Mouse (Mus musculus) limb, embryonic 14.5 days (tissue): ENCODE data around the gene Cntrob. TPM values are rescaled to one million over a fixed set of nuclear protein-coding genes. Genes with fewer than 3 reads are reported as not detected.

ENCODE experiments used
- ATAC-seq: fragments of 200-750 bp; cut with Nextera tagmentation; 2 replicates; pipeline ENCODE4 v1.8.0; 2017; ENCODE audit warnings: low read depth, moderate number of reproducible peaks, moderate TSS enrichment; ENCODE audit not compliant: low FRiP score
- DNase-seq: peaks from one replicate; pipeline ENCODE4 v3.0.0-alpha.2; 2015; ENCODE audit warnings: low spot score
- H3K27ac ChIP-seq: fragments of 300-500 bp; sonication (generic); replicated peaks from 2 replicates; pipeline ENCODE4 v1.5.1; 2014; ENCODE audit warnings: low read depth, mild to moderate bottlenecking, low read length, moderate library complexity, mixed read lengths
- H3K27me3 ChIP-seq: fragments of 300-500 bp; sonication (generic); 2 replicates; pipeline ENCODE4 v1.6.1; 2014; ENCODE audit warnings: low read length, mixed read lengths; ENCODE audit not compliant: control insufficient read depth, insufficient read depth
- H3K36me3 ChIP-seq: fragments of 300-500 bp; sonication (generic); 2 replicates; pipeline ENCODE4 v1.6.1; 2014; ENCODE audit warnings: mild to moderate bottlenecking, low read length, moderate library complexity, mixed read lengths; ENCODE audit not compliant: control insufficient read depth, insufficient read depth
- H3K4me1 ChIP-seq: fragments of 300-500 bp; sonication (generic); 2 replicates; pipeline ENCODE4 v1.6.1; 2014; ENCODE audit warnings: antibody characterized with exemption, low read length, mixed read lengths; ENCODE audit not compliant: control insufficient read depth, insufficient read depth
- H3K4me2 ChIP-seq: fragments of 300-500 bp; sonication (generic); replicated peaks from 2 replicates; pipeline ENCODE4 v1.6.1; 2014; ENCODE audit warnings: low read depth, mild to moderate bottlenecking, low read length, moderate library complexity; ENCODE audit not compliant: severe bottlenecking
- H3K4me3 ChIP-seq: fragments of 300-500 bp; sonication (generic); replicated peaks from 2 replicates; pipeline ENCODE4 v1.5.1; 2014; ENCODE audit warnings: low read length
- H3K9ac ChIP-seq: fragments of 300-500 bp; sonication (generic); 2 replicates; pipeline ENCODE4 v1.6.1; 2014; ENCODE audit warnings: mild to moderate bottlenecking, low read depth, low read length, moderate library complexity; ENCODE audit not compliant: severe bottlenecking
- H3K9me3 ChIP-seq: fragments of 300-500 bp; sonication (generic); 2 replicates; pipeline ENCODE4 v1.6.1; 2016; ENCODE audit warnings: low read length; ENCODE audit not compliant: control insufficient read depth
- POLR2A ChIP-seq: fragments of 200-500 bp; IDR thresholded peaks from 2 replicates; pipeline ENCODE4 v1.8.0; 2012; ENCODE audit warnings: inconsistent platforms, mild to moderate bottlenecking, moderate library complexity, borderline replicate concordance; ENCODE audit not compliant: insufficient read depth, insufficient read length; ENCODE audit errors: extremely low read depth
- WGBS: fragments of 180-500 bp; shearing (Covaris S2); extraction: QIAGEN DNeasy Blood & Tissue Kit; methylation state at CpG from one replicate; pipeline ENCODE4 v1.1.7; 2014; 5-methylcytosine and 5-hydroxymethylcytosine counted together
- polyA plus RNA-seq, 2 experiments: library from polyadenylated mRNA; depleted of rRNA in 1 of 2; stranded (reverse) in 1 of 2; unstranded in 1 of 2; fragments of >200 nt; fragmentation: Nextera tagmentation in 1 of 2; extraction: Ambion mirVana in 1 of 2; gene quantifications; 2 replicates each; pipeline versions ENCODE4 v1.2.1 to v1.2.3; 2012 to 2014

The Cntrob gene
- polyA plus RNA-seq, 2 experiments: 14.6 to 44.0 TPM

- no peak for TF ChIP-seq POLR2A
- DNase-seq (no peak), ATAC-seq (no peak)
- Histone ChIP-seq H3K4me3 (no peak overlapping the region), H3K27ac (no peak overlapping the region), H3K4me2 (no peak overlapping the region), H3K27me3 (no peaks in the 10 kb centered on the region), H3K9me3 (no peaks in the 10 kb centered on the region), H3K36me3 (no peaks in the 10 kb centered on the region), H3K9ac (no peak overlapping the region), H3K4me1 (no peaks in the 10 kb centered on the region)
- 64% methylated on average over 9 of the region's 9 CpGs for WGBS
Observed at GRCm38 (mm10) chr11:69265410-69265809, 58.2 kb downstream of the Cntrob start.

DNA sequence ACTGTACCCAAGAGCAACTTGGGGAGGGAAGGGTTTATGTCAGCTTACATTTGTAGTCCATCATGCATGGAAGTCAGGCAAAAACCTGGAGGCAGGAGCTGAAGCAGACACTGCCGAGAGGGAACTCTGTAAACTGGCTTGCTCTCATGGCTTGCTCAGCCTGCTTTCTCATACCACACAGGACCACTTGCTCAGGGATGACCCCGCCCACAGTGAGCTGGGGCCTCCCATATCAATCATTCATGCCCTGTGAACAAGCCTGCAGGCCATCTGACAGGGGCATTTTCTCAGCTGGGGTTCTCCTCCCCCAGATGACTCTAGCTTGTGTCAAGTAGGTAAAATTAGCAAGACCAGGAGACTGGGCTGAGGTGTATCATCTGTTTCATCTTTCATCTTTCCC is 59.3 kb downstream of the Cntrob start:
- DNase-seq: no peak
- no peak for TF ChIP-seq POLR2A
- no peak for ATAC-seq
- Histone ChIP-seq H3K9me3 (no peaks in the 10 kb centered on the region), H3K9ac (no peak overlapping the region), H3K4me2 (no peak overlapping the region), H3K4me1 (no peaks in the 10 kb centered on the region), H3K27ac (no peak overlapping the region), H3K36me3 (no peaks in the 10 kb centered on the region), H3K4me3 (no peak overlapping the region), H3K27me3 (no peaks in the 10 kb centered on the region)
- 41% methylated on average over 2 of the region's 2 CpGs for WGBS

DNA sequence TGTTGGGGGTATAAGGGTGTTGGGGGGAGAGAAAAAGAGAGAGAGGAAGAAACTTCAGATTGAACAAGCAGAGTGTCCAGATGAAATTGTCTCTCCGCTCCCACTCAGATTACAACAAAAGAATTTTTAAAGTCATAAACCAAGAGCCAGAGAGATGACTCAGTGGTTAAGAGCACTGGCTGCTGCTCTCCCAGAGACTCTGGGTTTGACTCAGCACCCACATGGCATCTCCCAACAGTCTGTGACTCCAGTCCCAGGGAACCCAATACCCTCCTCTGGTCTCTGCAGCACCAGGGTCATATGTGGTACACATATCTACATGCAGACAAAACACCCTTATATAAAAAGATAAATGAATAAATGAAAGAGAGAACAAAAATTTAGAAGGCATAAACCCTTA is 63.5 kb downstream of the Cntrob start:
- Histone ChIP-seq H3K27ac (no peak overlapping the region), H3K9me3 (no peaks in the 10 kb centered on the region), H3K27me3 (no peaks in the 10 kb centered on the region), H3K4me3 (no peak overlapping the region), H3K9ac (no peak overlapping the region), H3K36me3 (no peaks in the 10 kb centered on the region), H3K4me1 (no peaks in the 10 kb centered on the region), H3K4me2 (no peak overlapping the region)
- no peak for TF ChIP-seq POLR2A
- 90% methylated on average over 1 of the region's 1 CpGs for WGBS
- DNase-seq (no peak), ATAC-seq (no peak)

- Histone ChIP-seq H3K36me3 (no peaks in the 10 kb centered on the region), H3K4me3 (no peak overlapping the region), H3K4me2 (no peak overlapping the region), H3K27ac (no peak overlapping the region), H3K9ac (no peak overlapping the region), H3K27me3 (no peaks in the 10 kb centered on the region), H3K9me3 (no peaks in the 10 kb centered on the region), H3K4me1 (0 out of 2 replicates have a peak, but pooled peaks cover under 1% of the 10 kb centered on the region)
- DNase-seq (peak; percentile 33), ATAC-seq (no peak)
- no peak for TF ChIP-seq POLR2A
- WGBS: 65% methylated on average over 5 of the region's 5 CpGs
Observed at GRCm38 (mm10) chr11:69258287-69258686, 65.3 kb downstream of the Cntrob start.

- H3K9me3 ChIP-seq: no peaks in the 10 kb centered on the region
- H3K27ac ChIP-seq: no peak overlapping the region
- WGBS: 47% methylated on average over 4 of the region's 4 CpGs
- no peak overlapping the region for H3K4me2 ChIP-seq
- ATAC-seq (no peak; the same call in 1 of the 2 replicates), DNase-seq (peak; percentile 74)
- no peak overlapping the region for H3K4me3 ChIP-seq
- TF ChIP-seq POLR2A: no peak
- H3K4me1 ChIP-seq: 0 out of 2 replicates have a peak, but pooled peaks cover 4% of the 10 kb centered on the region
- no peaks in the 10 kb centered on the region for H3K27me3 ChIP-seq
- no peak overlapping the region for H3K9ac ChIP-seq
- no peaks in the 10 kb centered on the region for H3K36me3 ChIP-seq
Observed at GRCm38 (mm10) chr11:69257807-69258206, 65.8 kb downstream of the Cntrob start.

- H3K4me3 ChIP-seq: no peak overlapping the region
- DNase-seq (no peak), ATAC-seq (no peak)
- H3K36me3 ChIP-seq: no peaks in the 10 kb centered on the region
- no peaks in the 10 kb centered on the region for H3K27me3 ChIP-seq
- TF ChIP-seq POLR2A: no peak
- H3K27ac ChIP-seq: no peak overlapping the region
- no peaks in the 10 kb centered on the region for H3K9me3 ChIP-seq
- H3K4me1 ChIP-seq: 0 out of 2 replicates have a peak, but pooled peaks cover 4% of the 10 kb centered on the region
- 82% methylated on average over 2 of the region's 2 CpGs for WGBS
- H3K4me2 ChIP-seq: no peak overlapping the region
- no peak overlapping the region for H3K9ac ChIP-seq
Observed at GRCm38 (mm10) chr11:69257072-69257471, 66.5 kb downstream of the Cntrob start.
